Mouse (Mus musculus): ENCODE measurements around the gene Ncbp1. TPM values are rescaled to one million over a fixed set of nuclear protein-coding genes. Genes with fewer than 3 reads are reported as not detected.
A peak's percentile ranks its signal among the peaks of the same experiment; 100 is the strongest.
"Not testable (repeated sequence)": the region's sequence is repeated elsewhere in the genome, so short reads cannot be mapped to it uniquely, and the experiment has no call there.

Gene Ncbp1
- total and polyA plus RNA-seq, 3 experiments: 14.9 to 21.0 (median 19.1) TPM

GRCm38 (mm10) chr4:46185423-46185822 lies 47.0 kb downstream of the Ncbp1 start:
- intact Hi-C loops (cut with DNase I): no loop called here
- WGBS: 73% methylated on average over 8 of the region's 8 CpGs
- Histone ChIP-seq H3K79me2 (replicated peaks; ENCODE audit: control insufficient read depth, insufficient read depth, low read length) (no peaks in the 10 kb centered on the region; the same call in 1 of the 2 replicates), H3K9ac (ENCODE audit: low read depth, low read length) (no peak overlapping the region), H3K4me1 (ENCODE audit: control insufficient read depth, insufficient read depth, low read length) (no peaks in the 10 kb centered on the region), H3K4me3 (no peak overlapping the region), H3K36me3 (ENCODE audit: control insufficient read depth, insufficient read depth, low read length) (no peaks in the 10 kb centered on the region), H3K27me3 (ENCODE audit: control insufficient read depth, insufficient read depth, low read length) (no peaks in the 10 kb centered on the region), H3K27ac (no peak overlapping the region)
- DNase-seq: no peak
- TF ChIP-seq POLR2A (IDR thresholded peaks at IDR 0.05; ENCODE audit: insufficient read depth, low read depth, low read length) (no peak), EP300 (IDR thresholded peaks at IDR 0.05; ENCODE audit: insufficient read depth, low read depth, low read length) (no peak), CTCF (IDR thresholded peaks at IDR 0.05) (no peak)

GRCm38 (mm10) chr4:46185890-46186289 lies 47.5 kb downstream of the Ncbp1 start:
- no peak overlapping the region for H3K4me3 ChIP-seq
- no peaks in the 10 kb centered on the region for H3K4me1 ChIP-seq (ENCODE audit: control insufficient read depth, insufficient read depth, low read length)
- H3K36me3 ChIP-seq (ENCODE audit: control insufficient read depth, insufficient read depth, low read length): no peaks in the 10 kb centered on the region
- no peak overlapping the region for H3K27ac ChIP-seq
- no peaks in the 10 kb centered on the region for H3K27me3 ChIP-seq (ENCODE audit: control insufficient read depth, insufficient read depth, low read length)
- TF ChIP-seq POLR2A (IDR thresholded peaks at IDR 0.05; ENCODE audit: insufficient read depth, low read depth, low read length): no peak
- no peak for TF ChIP-seq CTCF (IDR thresholded peaks at IDR 0.05)
- TF ChIP-seq EP300 (IDR thresholded peaks at IDR 0.05; ENCODE audit: insufficient read depth, low read depth, low read length): no peak
- whole genome bisulfite sequencing: 90% methylated on average over 9 of the region's 9 CpGs
- H3K79me2 ChIP-seq (replicated peaks; ENCODE audit: control insufficient read depth, insufficient read depth, low read length): no peaks in the 10 kb centered on the region; the same call in 1 of the 2 replicates
- no peak for DNase-seq
- intact Hi-C loops (cut with DNase I): no loop called here
- no peak overlapping the region for H3K9ac ChIP-seq (ENCODE audit: low read depth, low read length)

GRCm38 (mm10) chr4:46186466-46186865 lies 48.1 kb downstream of the Ncbp1 start:
- WGBS: 65% methylated on average over 3 of the region's 3 CpGs
- no peak overlapping the region for H3K27ac ChIP-seq
- no peak for DNase-seq
- no peaks in the 10 kb centered on the region for H3K36me3 ChIP-seq (ENCODE audit: control insufficient read depth, insufficient read depth, low read length)
- no peak for TF ChIP-seq EP300 (IDR thresholded peaks at IDR 0.05; ENCODE audit: insufficient read depth, low read depth, low read length)
- TF ChIP-seq POLR2A (IDR thresholded peaks at IDR 0.05; ENCODE audit: insufficient read depth, low read depth, low read length): no peak
- TF ChIP-seq CTCF (IDR thresholded peaks at IDR 0.05): no peak
- H3K4me3 ChIP-seq: no peak overlapping the region
- H3K79me2 ChIP-seq (replicated peaks; ENCODE audit: control insufficient read depth, insufficient read depth, low read length): no peaks in the 10 kb centered on the region; the same call in 1 of the 2 replicates
- no peaks in the 10 kb centered on the region for H3K4me1 ChIP-seq (ENCODE audit: control insufficient read depth, insufficient read depth, low read length)
- H3K9ac ChIP-seq (ENCODE audit: low read depth, low read length): no peak overlapping the region
- intact Hi-C loops (cut with DNase I): no loop called here
- H3K27me3 ChIP-seq (ENCODE audit: control insufficient read depth, insufficient read depth, low read length): no peaks in the 10 kb centered on the region

GRCm38 (mm10) chr4:46192011-46192410 lies 53.6 kb downstream of the Ncbp1 start:
- H3K27ac ChIP-seq; H3K9ac ChIP-seq (ENCODE audit: low read depth, low read length); H3K27me3 ChIP-seq (ENCODE audit: control insufficient read depth, insufficient read depth, low read length); H3K4me3 ChIP-seq; H3K36me3 ChIP-seq (ENCODE audit: control insufficient read depth, insufficient read depth, low read length); intact Hi-C loops (cut with DNase I); H3K79me2 ChIP-seq (replicated peaks; ENCODE audit: control insufficient read depth, insufficient read depth, low read length); DNase-seq; H3K4me1 ChIP-seq (ENCODE audit: control insufficient read depth, insufficient read depth, low read length): not testable (repeated sequence)
- peak; percentile 67 for TF ChIP-seq CTCF (IDR thresholded peaks at IDR 0.05)

- H3K4me3 ChIP-seq: peak within 1 kb of the TSS; percentile 94
- H3K27ac ChIP-seq: peak within 1 kb of the TSS; percentile 91
- H3K27me3 ChIP-seq (ENCODE audit: control insufficient read depth, insufficient read depth, low read length): no peaks in the 10 kb centered on the region
- intact Hi-C loops (cut with DNase I): loop anchor here (5.0 kb wide), 2 partner anchors 191 to 256 kb away; partner anchors contain the start of genes Anp32b and Trmo
- H3K9ac ChIP-seq (ENCODE audit: low read depth, low read length): peak within 1 kb of the TSS; percentile 81
- H3K36me3 ChIP-seq (ENCODE audit: control insufficient read depth, insufficient read depth, low read length): no peaks in the 10 kb centered on the region
- H3K4me1 ChIP-seq (ENCODE audit: control insufficient read depth, insufficient read depth, low read length): peaks cover 5% of the 10 kb centered on the region
- peak; percentile 98 for TF ChIP-seq POLR2A (IDR thresholded peaks at IDR 0.05; ENCODE audit: insufficient read depth, low read depth, low read length)
- TF ChIP-seq EP300 (IDR thresholded peaks at IDR 0.05; ENCODE audit: insufficient read depth, low read depth, low read length): 0 out of 2 replicates have a peak, but pooled peaks have one; percentile 38
- TF ChIP-seq CTCF (IDR thresholded peaks at IDR 0.05): no peak
- WGBS: under 1% methylated on average over 70 of the region's 70 CpGs
- no peaks in the 10 kb centered on the region for H3K79me2 ChIP-seq (replicated peaks; ENCODE audit: control insufficient read depth, insufficient read depth, low read length)
- peak; percentile 92 to 95 for DNase-seq
Measured at GRCm38 (mm10) chr4:46195781-46196487, 57.5 kb downstream of the Ncbp1 start, which contains the start of gene Xpa. Gene Xpa (minus strand): TSS chr4:46196311.

- Histone ChIP-seq H3K9ac (ENCODE audit: low read depth, low read length) (peak overlapping the region; percentile 32; the same call in 1 of the 2 replicates), H3K36me3 (ENCODE audit: control insufficient read depth, insufficient read depth, low read length) (no peaks in the 10 kb centered on the region), H3K4me1 (ENCODE audit: control insufficient read depth, insufficient read depth, low read length) (peaks cover 5% of the 10 kb centered on the region), H3K27ac (peak overlapping the region; percentile 91), H3K27me3 (ENCODE audit: control insufficient read depth, insufficient read depth, low read length) (no peaks in the 10 kb centered on the region), H3K4me3 (peak overlapping the region; percentile 94), H3K79me2 (replicated peaks; ENCODE audit: control insufficient read depth, insufficient read depth, low read length) (no peaks in the 10 kb centered on the region)
- TF ChIP-seq POLR2A (IDR thresholded peaks at IDR 0.05; ENCODE audit: insufficient read depth, low read depth, low read length): no peak
- TF ChIP-seq EP300 (IDR thresholded peaks at IDR 0.05; ENCODE audit: insufficient read depth, low read depth, low read length): 0 out of 2 replicates have a peak, but pooled peaks have one; percentile 5
- no peak for DNase-seq
- intact Hi-C loops (cut with DNase I): loop anchor here (5.0 kb wide), 2 partner anchors 191 to 256 kb away; partner anchors contain the start of genes Anp32b and Trmo
- WGBS: 31% methylated on average over 6 of the region's 6 CpGs
Measured at GRCm38 (mm10) chr4:46196513-46196912, 58.1 kb downstream of the Ncbp1 start.

Data from heart, adult 2 months (tissue).